Mouse (Mus musculus) liver, embryonic 11.5 days (tissue): ENCODE results near the gene Klf13. TPM values are rescaled to one million over a fixed set of nuclear protein-coding genes. Genes with fewer than 3 reads are reported as not detected.

Experiments used
- ATAC-seq: fragments of 200-750 bp; cut with Nextera tagmentation; replicated peaks from 2 replicates; pipeline ENCODE4 v1.8.0; 2017; ENCODE audit warnings: moderate number of reproducible peaks, mild to moderate bottlenecking, moderate TSS enrichment, moderate library complexity; ENCODE audit not compliant: low FRiP score
- DNase-seq: peaks from one replicate; pipeline ENCODE4 v3.0.0-alpha.2; 2017; ENCODE audit warnings: low spot score
- H3K27ac ChIP-seq: fragments of 300-500 bp; sonication (generic); 2 replicates; pipeline ENCODE4 v1.5.1; 2014; ENCODE audit warnings: mild to moderate bottlenecking, low read depth, low read length, control low read depth
- H3K27me3 ChIP-seq: fragments of 300-500 bp; sonication (generic); replicated peaks from 2 replicates; pipeline ENCODE4 v1.6.1; 2014; ENCODE audit warnings: low read length, mixed read lengths; ENCODE audit not compliant: control insufficient read depth, insufficient read depth
- H3K36me3 ChIP-seq: fragments of 300-500 bp; sonication (generic); 2 replicates; pipeline ENCODE4 v1.6.1; 2014; ENCODE audit warnings: mild to moderate bottlenecking, low read length, moderate library complexity, mixed read lengths; ENCODE audit not compliant: control insufficient read depth, insufficient read depth
- H3K4me1 ChIP-seq: fragments of 300-500 bp; sonication (generic); replicated peaks from 2 replicates; pipeline ENCODE4 v1.6.1; 2014; ENCODE audit warnings: low read length, mixed read lengths; ENCODE audit not compliant: control insufficient read depth, insufficient read depth
- H3K4me2 ChIP-seq: fragments of 300-500 bp; sonication (generic); 2 replicates; pipeline ENCODE4 v1.6.1; 2014; ENCODE audit warnings: mild to moderate bottlenecking, control low read depth, moderate library complexity
- H3K4me3 ChIP-seq: fragments of 300-500 bp; sonication (generic); 2 replicates; pipeline ENCODE4 v1.5.1; 2014; ENCODE audit warnings: low read depth, low read length, control low read depth
- H3K9ac ChIP-seq: fragments of 300-500 bp; sonication (generic); 2 replicates; pipeline ENCODE4 v1.6.1; 2014; ENCODE audit warnings: low read depth, low read length, control low read depth
- H3K9me3 ChIP-seq: fragments of 300-500 bp; sonication (generic); 2 replicates; pipeline ENCODE4 v1.6.1; 2016; ENCODE audit warnings: low read length, inconsistent platforms, mixed read lengths; ENCODE audit not compliant: control insufficient read depth
- WGBS: fragments of 180-500 bp; shearing (Covaris S2); extraction: QIAGEN DNeasy Blood & Tissue Kit; methylation state at CpG from one replicate; pipeline ENCODE4 v1.1.7; 2014; 5-methylcytosine and 5-hydroxymethylcytosine counted together
- polyA plus RNA-seq: library from polyadenylated mRNA; unstranded; fragments of >200 nt; fragmentation: Nextera tagmentation; extraction: Ambion mirVana; gene quantifications from 2 replicates; pipeline ENCODE4 v1.2.1, GENCODE M21; 2014

Gene Klf13
- polyA plus RNA-seq, 1 experiment from 2014 or later: 20.0 TPM

- Histone ChIP-seq H3K4me2 (no peak overlapping the region), H3K27me3 (peaks cover 3% of the 10 kb centered on the region), H3K9me3 (no peaks in the 10 kb centered on the region), H3K9ac (no peak overlapping the region), H3K27ac (no peak overlapping the region), H3K4me3 (no peak overlapping the region), H3K4me1 (peaks cover 11% of the 10 kb centered on the region), H3K36me3 (peaks cover 12% of the 10 kb centered on the region)
- no peak for ATAC-seq
- DNase-seq: no peak
- 93% methylated on average over 5 of the region's 5 CpGs for WGBS
These were observed 45.5 kb downstream of the Klf13 start for GRCm38 (mm10) chr7:63893201-63893600.

- DNase-seq: no peak
- no peak overlapping the region for H3K27ac ChIP-seq
- H3K27me3 ChIP-seq: no peaks in the 10 kb centered on the region
- 81% methylated on average over 43 of the region's 43 CpGs for WGBS
- H3K4me1 ChIP-seq: peaks cover 3% of the 10 kb centered on the region; the same call in 1 of the 2 replicates
- H3K9ac ChIP-seq: no peak overlapping the region
- peaks cover 12% of the 10 kb centered on the region for H3K36me3 ChIP-seq
- H3K4me3 ChIP-seq: no peak overlapping the region
- H3K9me3 ChIP-seq: no peaks in the 10 kb centered on the region
- H3K4me2 ChIP-seq: no peak overlapping the region
- no peak for ATAC-seq
These were observed 47.1 kb downstream of the Klf13 start for GRCm38 (mm10) chr7:63891488-63892075.

GRCm38 (mm10) chr7:63889116-63889975 lies 49.4 kb downstream of the Klf13 start:
- Histone ChIP-seq H3K4me1 (no peaks in the 10 kb centered on the region), H3K27ac (no peak overlapping the region), H3K4me3 (no peak overlapping the region), H3K27me3 (no peaks in the 10 kb centered on the region), H3K36me3 (peaks cover 12% of the 10 kb centered on the region), H3K9ac (no peak overlapping the region), H3K4me2 (no peak overlapping the region), H3K9me3 (no peaks in the 10 kb centered on the region)
- WGBS: 85% methylated on average over 9 of the region's 9 CpGs
- ATAC-seq (no peak), DNase-seq (no peak)

GRCm38 (mm10) chr7:63888674-63889073 lies 50.0 kb downstream of the Klf13 start:
- H3K9me3 ChIP-seq: no peaks in the 10 kb centered on the region
- H3K27me3 ChIP-seq: no peaks in the 10 kb centered on the region
- no peak overlapping the region for H3K4me2 ChIP-seq
- H3K9ac ChIP-seq: no peak overlapping the region
- WGBS: 79% methylated on average over 6 of the region's 6 CpGs
- H3K36me3 ChIP-seq: peaks cover 12% of the 10 kb centered on the region
- ATAC-seq (no peak), DNase-seq (no peak)
- H3K27ac ChIP-seq: no peak overlapping the region
- H3K4me1 ChIP-seq: no peaks in the 10 kb centered on the region
- no peak overlapping the region for H3K4me3 ChIP-seq

- DNase-seq (no peak), ATAC-seq (no peak)
- Histone ChIP-seq H3K4me2 (no peak overlapping the region), H3K36me3 (peaks cover 12% of the 10 kb centered on the region), H3K4me1 (no peaks in the 10 kb centered on the region), H3K9ac (no peak overlapping the region), H3K4me3 (no peak overlapping the region), H3K27ac (no peak overlapping the region), H3K9me3 (no peaks in the 10 kb centered on the region), H3K27me3 (no peaks in the 10 kb centered on the region)
- WGBS: 85% methylated on average over 10 of the region's 10 CpGs
These were observed 51.1 kb downstream of the Klf13 start for GRCm38 (mm10) chr7:63887602-63888123.

- WGBS: 56% methylated on average over 8 of the region's 8 CpGs
- Histone ChIP-seq H3K4me2 (no peak overlapping the region), H3K36me3 (peaks cover 12% of the 10 kb centered on the region), H3K4me3 (no peak overlapping the region), H3K27me3 (no peaks in the 10 kb centered on the region), H3K9me3 (no peaks in the 10 kb centered on the region), H3K4me1 (no peaks in the 10 kb centered on the region), H3K9ac (no peak overlapping the region), H3K27ac (no peak overlapping the region)
- 0 out of 2 replicates have a peak, but pooled peaks have one; percentile 8 for ATAC-seq
- no peak for DNase-seq
These were observed 51.6 kb downstream of the Klf13 start for GRCm38 (mm10) chr7:63887034-63887551.

- Histone ChIP-seq H3K27me3 (no peaks in the 10 kb centered on the region), H3K4me2 (no peak overlapping the region), H3K4me1 (no peaks in the 10 kb centered on the region), H3K9me3 (no peaks in the 10 kb centered on the region), H3K9ac (no peak overlapping the region), H3K36me3 (peaks cover 2% of the 10 kb centered on the region), H3K27ac (no peak overlapping the region), H3K4me3 (no peak overlapping the region)
- 85% methylated on average over 7 of the region's 7 CpGs for WGBS
- ATAC-seq (no peak), DNase-seq (no peak)
These were observed 53.7 kb downstream of the Klf13 start for GRCm38 (mm10) chr7:63885025-63885424.

GRCm38 (mm10) chr7:63882739-63883138 lies 56.0 kb downstream of the Klf13 start:
- Histone ChIP-seq H3K9ac (no peak overlapping the region), H3K4me3 (no peak overlapping the region), H3K4me1 (peaks cover 2% of the 10 kb centered on the region; the same call in 1 of the 2 replicates), H3K9me3 (no peaks in the 10 kb centered on the region), H3K27me3 (no peaks in the 10 kb centered on the region), H3K4me2 (no peak overlapping the region), H3K27ac (no peak overlapping the region), H3K36me3 (no peaks in the 10 kb centered on the region)
- no peak for DNase-seq
- no peak for ATAC-seq
- 82% methylated on average over 7 of the region's 7 CpGs for WGBS
